Mouse (Mus musculus): ENCODE data around the gene Yeats2.

DNA sequence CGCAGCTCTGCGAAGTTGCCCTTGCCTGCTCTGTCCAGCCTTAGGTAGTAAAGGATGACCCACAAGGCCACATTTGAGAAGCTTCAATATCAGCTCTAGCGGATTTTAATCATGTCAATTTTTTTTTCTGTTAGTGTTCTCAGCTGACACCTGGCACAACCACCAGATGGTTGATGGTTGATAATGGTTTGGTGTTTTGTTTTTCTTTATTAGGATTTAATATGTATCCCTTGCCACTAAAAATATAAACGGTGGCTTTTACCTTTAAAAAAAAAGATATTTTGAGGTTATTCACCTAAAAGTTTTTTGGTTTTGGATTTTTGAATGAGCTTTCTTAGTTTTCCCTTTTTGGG, 42.5 kb upstream of the Yeats2 start:
- no peak for TF ChIP-seq POLR2A (IDR thresholded peaks at IDR 0.05; ENCODE audit: extremely low read depth, insufficient read depth, low read length)
- TF ChIP-seq CTCF (IDR thresholded peaks at IDR 0.05; ENCODE audit: low read depth, low read length) = no peak

All from liver, adult 2 months (tissue).